In the genomic region with DNA sequence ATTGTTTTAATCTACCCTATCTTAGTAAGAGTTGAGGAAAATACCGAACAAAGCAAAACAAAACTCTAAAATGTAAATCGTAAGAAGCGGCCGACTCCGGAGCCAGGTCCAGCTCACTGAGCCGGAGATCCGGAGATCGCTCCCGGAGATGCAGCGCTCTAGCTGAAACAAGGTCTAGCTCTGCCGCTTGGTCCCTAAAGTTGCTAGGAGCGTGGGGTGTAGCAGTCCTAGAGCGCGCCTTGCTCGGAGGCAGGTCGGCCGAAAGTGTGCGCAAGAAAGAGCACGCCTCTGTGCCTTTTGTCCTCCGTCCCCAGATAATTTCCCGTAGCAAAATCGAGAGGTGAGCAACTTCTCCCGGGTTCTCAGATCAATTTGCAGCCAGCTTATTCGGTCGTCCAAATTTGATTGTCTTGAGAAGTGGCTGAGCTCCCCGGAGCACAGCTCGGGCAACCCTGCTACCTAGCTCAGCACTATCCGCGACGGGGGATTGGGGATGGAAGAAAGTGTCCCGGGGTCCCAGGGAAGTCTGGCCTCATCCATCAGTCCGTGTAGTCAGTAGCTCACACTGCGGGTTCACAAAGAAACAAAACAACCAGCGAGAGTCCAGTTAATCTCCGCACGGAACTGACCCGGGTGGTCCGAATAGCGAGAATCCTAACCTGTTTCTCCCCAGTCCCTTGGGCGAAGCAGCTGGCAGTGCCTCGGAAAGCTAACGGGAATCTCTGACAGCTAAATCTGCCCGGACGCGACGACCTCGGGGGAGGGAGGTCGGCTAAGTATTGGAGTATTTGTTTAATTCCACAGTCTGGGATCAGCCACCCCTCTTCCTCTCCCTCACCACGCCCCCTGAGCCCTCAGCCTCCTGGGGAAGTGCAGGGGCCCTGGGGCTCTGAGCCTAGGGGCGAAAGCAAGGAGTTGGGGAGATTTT, we compare ENCODE assay signal across 9 mouse cellular contexts. TPM values are rescaled to one million over a fixed set of nuclear protein-coding genes. Genes with fewer than 3 reads are reported as not detected.
DNase-seq lines count a peak whose midpoint lies in the region; ATAC-seq and TF ChIP-seq lines count a peak whose summit lies in the region.
"Had no signal": no experiment of that assay in that cellular context is flagged by ENCODE, and none has a peak within 500 bp of the region (broad histone marks: within the 10 kb centered on the region; RNA-seq: fewer than 3 reads in every experiment).

No protein-coding gene starts in this region.

- no peak for TF ChIP-seq EP300 in ES-Bruce4 (IDR thresholded peaks at IDR 0.05; ENCODE audit: insufficient read depth, low read depth, low read length)
- no peak for TF ChIP-seq EP300 in liver, postnatal 0 days (IDR thresholded peaks at IDR 0.05; ENCODE audit: low read depth)

- peak; percentile 24 for DNase-seq in gastrocnemius, adult 18-20 months (ENCODE audit: low spot score)
- no peak for DNase-seq in gastrocnemius, postnatal 10 days
- no peak for DNase-seq in liver, postnatal 0 days
- DNase-seq in cerebellum, adult 9-10 months, result no peak
- no peak for DNase-seq in thymus, adult 2 months

- no peak overlapping the region for H3K9ac ChIP-seq in ES-Bruce4 (ENCODE audit: low read depth, poor library complexity, severe bottlenecking)
- no peak overlapping the region for H3K9ac ChIP-seq in forebrain, embryonic 16.5 days (replicated peaks; ENCODE audit: low read depth, low read length)
- H3K9ac ChIP-seq in liver, postnatal 0 days (replicated peaks), result no peak overlapping the region

- H3K36me3 ChIP-seq in ES-Bruce4 (ENCODE audit: control insufficient read depth, insufficient read depth, low read length, poor library complexity, severe bottlenecking), result no peaks in the 10 kb centered on the region
- no peaks in the 10 kb centered on the region for H3K36me3 ChIP-seq in forebrain, embryonic 16.5 days (ENCODE audit: control insufficient read depth, insufficient read depth)
- H3K36me3 ChIP-seq in liver, postnatal 0 days (replicated peaks; ENCODE audit: insufficient read depth, low read length), result no peaks in the 10 kb centered on the region
- no peaks in the 10 kb centered on the region for H3K36me3 ChIP-seq in thymus, adult 2 months (ENCODE audit: control insufficient read depth, insufficient read depth, low read length)

- WGBS in forebrain, embryonic 16.5 days, result under 1% methylated on average over 50 of the region's 50 CpGs
- 1% methylated on average over 50 of the region's 50 CpGs for WGBS in liver, postnatal 0 days (ENCODE audit: insufficient replicate concordance)
- WGBS in thymus, adult 2 months, result 4% methylated on average over 50 of the region's 50 CpGs

- H3K27me3 ChIP-seq in ES-Bruce4 (ENCODE audit: control insufficient read depth, insufficient read depth, low read length, poor library complexity, severe bottlenecking), result peaks cover 18% of the 10 kb centered on the region
- H3K27me3 ChIP-seq in forebrain, embryonic 16.5 days (replicated peaks; ENCODE audit: control insufficient read depth, insufficient read depth, low read length), result peaks cover 91% of the 10 kb centered on the region
- peaks cover 89% of the 10 kb centered on the region for H3K27me3 ChIP-seq in liver, postnatal 0 days (ENCODE audit: insufficient read depth, low read length)
- peaks cover 25% of the 10 kb centered on the region; the same call in 1 of the 2 replicates for H3K27me3 ChIP-seq in thymus, adult 2 months (ENCODE audit: control insufficient read depth, insufficient read depth, low read length)

- peak overlapping the region; percentile 22; the same call in 1 of the 2 replicates for H3K4me2 ChIP-seq in forebrain, embryonic 16.5 days (ENCODE audit: low read length)
- peak overlapping the region; percentile 23; the same call in 1 of the 2 replicates for H3K4me2 ChIP-seq in liver, postnatal 0 days (ENCODE audit: low read depth, low read length)

- TF ChIP-seq POLR2A in ES-Bruce4 (IDR thresholded peaks at IDR 0.05; ENCODE audit: insufficient read depth, low read length), result no peak
- no peak for TF ChIP-seq POLR2A in thymus, adult 2 months (IDR thresholded peaks at IDR 0.05; ENCODE audit: control insufficient read depth, extremely low read depth, insufficient read depth, low read length, poor library complexity)

- no peak for TF ChIP-seq CTCF in ES-Bruce4 (IDR thresholded peaks at IDR 0.05; ENCODE audit: low read depth, low read length)
- no peak for TF ChIP-seq CTCF in liver, postnatal 0 days (IDR thresholded peaks at IDR 0.05; ENCODE audit: low read depth)
- TF ChIP-seq CTCF in thymus, adult 2 months (IDR thresholded peaks at IDR 0.05; ENCODE audit: borderline replicate concordance, control insufficient read depth, extremely low read depth, insufficient read depth, low read length, poor library complexity), result no peak

- H3K9me3 ChIP-seq in ES-Bruce4 (replicated peaks; ENCODE audit: control insufficient read depth, insufficient read depth, low read length, poor library complexity, severe bottlenecking), result no peaks in the 10 kb centered on the region
- H3K9me3 ChIP-seq in forebrain, embryonic 16.5 days (ENCODE audit: control insufficient read depth, low read length), result no peaks in the 10 kb centered on the region
- no peaks in the 10 kb centered on the region for H3K9me3 ChIP-seq in liver, postnatal 0 days (ENCODE audit: low read length)

- no peak overlapping the region for H3K27ac ChIP-seq in ES-Bruce4 (ENCODE audit: insufficient read depth, low read length)
- no peak overlapping the region for H3K27ac ChIP-seq in forebrain, embryonic 16.5 days (ENCODE audit: low read length)
- no peak overlapping the region for H3K27ac ChIP-seq in liver, postnatal 0 days (ENCODE audit: low read depth)
- no peak overlapping the region for H3K27ac ChIP-seq in thymus, adult 2 months (ENCODE audit: control insufficient read depth, insufficient read depth, low read length)
- H3K27ac ChIP-seq: macrophage had no signal

- 0 out of 2 replicates have a peak, but pooled peaks have one; percentile 28 for ATAC-seq in forebrain, embryonic 16.5 days
- no peak for ATAC-seq in liver, postnatal 0 days
- ATAC-seq in erythroid progenitor cell, adult 5-6 weeks (replicated peaks; ENCODE audit: low FRiP score, poor library complexity, severe bottlenecking), result no peak

- peak overlapping the region; percentile 21 for H3K4me3 ChIP-seq in ES-Bruce4 (ENCODE audit: low read depth, low read length)
- 0 out of 2 replicates have a peak overlapping the region, but pooled peaks have one; percentile 5 for H3K4me3 ChIP-seq in forebrain, embryonic 16.5 days (replicated peaks; ENCODE audit: low read length)
- peak overlapping the region; percentile 21 for H3K4me3 ChIP-seq in liver, postnatal 0 days (ENCODE audit: low read depth, low read length)
- H3K4me3 ChIP-seq in thymus, adult 2 months (ENCODE audit: control insufficient read depth, insufficient read depth, low read length), result no peak overlapping the region

- no peaks in the 10 kb centered on the region for H3K4me1 ChIP-seq in ES-Bruce4 (ENCODE audit: control insufficient read depth, insufficient read depth, low read length)
- H3K4me1 ChIP-seq in forebrain, embryonic 16.5 days (replicated peaks; ENCODE audit: control insufficient read depth, insufficient read depth, low read length), result no peaks in the 10 kb centered on the region; the same call in 1 of the 2 replicates
- H3K4me1 ChIP-seq in liver, postnatal 0 days (ENCODE audit: insufficient read depth), result peaks cover 5% of the 10 kb centered on the region; the same call in 1 of the 2 replicates
- H3K4me1 ChIP-seq in thymus, adult 2 months (replicated peaks; ENCODE audit: control insufficient read depth, insufficient read depth, low read length), result no peaks in the 10 kb centered on the region

RNA-seq across cellular contexts. Expression of a gene that starts 0.9 kb away (rescaled TPM):
- total RNA-seq in gastrocnemius, adult 18-20 months (2021), result 100 to 1,000 TPM; 125 to 144 TPM
- 100 to 1,000 TPM; 102 to 118 TPM for total RNA-seq in gastrocnemius, postnatal 10 days (2021)
- polyA plus RNA-seq in ES-Bruce4 (2011; ENCODE audit: insufficient read depth, insufficient read length, low read depth, missing spikeins), result 1.1 and 1.7 TPM in 2 replicates
- polyA plus RNA-seq in forebrain, embryonic 16.5 days (2015; fragmentation: Nextera tagmentation; extraction: Ambion mirVana), result 0.73 and 0.79 TPM in 2 replicates
- polyA plus RNA-seq in liver, postnatal 0 days (2015; fragmentation: Nextera tagmentation; extraction: Ambion mirVana), result 0.13 and 0.19 TPM in 2 replicates
- polyA plus RNA-seq in thymus, adult 2 months (2012; rRNA removed), result 0.34 and 0.62 TPM in 2 replicates
- not detected in 2 replicates for total RNA-seq in erythroid progenitor cell, adult 5-6 weeks (2015; ENCODE audit: low replicate concordance)
- total RNA-seq in erythroid progenitor cell, adult 5-6 weeks (2017; ENCODE audit: low replicate concordance), result 0.13 TPM in 1 of 2 replicates, not detected in the other
- polyA plus RNA-seq: macrophage had no signal
